Mouse (Mus musculus): Measurements from ENCODE around the gene Med19. TPM values are rescaled to one million over a fixed set of nuclear protein-coding genes. Genes with fewer than 3 reads are reported as not detected.

Gene Med19
- polyA plus RNA-seq, 1 experiment, result 23.6 TPM

- Histone ChIP-seq H3K4me1 (ENCODE audit: control insufficient read depth, insufficient read depth, low read length) (no peaks in the 10 kb centered on the region), H3K4me3 (replicated peaks; ENCODE audit: control insufficient read depth, low read depth, low read length) (no peak overlapping the region), H3K27ac (ENCODE audit: control insufficient read depth, insufficient read depth, low read depth, low read length, poor library complexity) (no peak overlapping the region)
- TF ChIP-seq CTCF (IDR thresholded peaks at IDR 0.05; ENCODE audit: control insufficient read depth, insufficient read depth, low read length) (no peak), POLR2A (IDR thresholded peaks at IDR 0.05; ENCODE audit: borderline replicate concordance, control insufficient read depth, low read depth, low read length) (no peak)
- 84% methylated on average over 5 of the region's 5 CpGs for WGBS
Observed at GRCm38 (mm10) chr2:84704329-84704728, 26.1 kb downstream of the Med19 start.

- Histone ChIP-seq H3K4me3 (replicated peaks; ENCODE audit: control insufficient read depth, low read depth, low read length) (no peak overlapping the region), H3K4me1 (ENCODE audit: control insufficient read depth, insufficient read depth, low read length) (no peaks in the 10 kb centered on the region), H3K27ac (ENCODE audit: control insufficient read depth, insufficient read depth, low read depth, low read length, poor library complexity) (no peak overlapping the region)
- no peak for TF ChIP-seq POLR2A (IDR thresholded peaks at IDR 0.05; ENCODE audit: borderline replicate concordance, control insufficient read depth, low read depth, low read length)
- no peak for TF ChIP-seq CTCF (IDR thresholded peaks at IDR 0.05; ENCODE audit: control insufficient read depth, insufficient read depth, low read length)
- 77% methylated on average over 1 of the region's 1 CpGs for WGBS
Observed at GRCm38 (mm10) chr2:84705295-84705694, 27.1 kb downstream of the Med19 start.

GRCm38 (mm10) chr2:84707523-84707922 is 29.3 kb downstream of the Med19 start:
- 78% methylated on average over 1 of the region's 1 CpGs for whole genome bisulfite sequencing
- Histone ChIP-seq H3K27ac (ENCODE audit: control insufficient read depth, insufficient read depth, low read depth, low read length, poor library complexity) (no peak overlapping the region), H3K4me1 (ENCODE audit: control insufficient read depth, insufficient read depth, low read length) (no peaks in the 10 kb centered on the region), H3K4me3 (replicated peaks; ENCODE audit: control insufficient read depth, low read depth, low read length) (no peak overlapping the region)
- TF ChIP-seq POLR2A (IDR thresholded peaks at IDR 0.05; ENCODE audit: borderline replicate concordance, control insufficient read depth, low read depth, low read length) (no peak), CTCF (IDR thresholded peaks at IDR 0.05; ENCODE audit: control insufficient read depth, insufficient read depth, low read length) (no peak)

GRCm38 (mm10) chr2:84711898-84712297 is 33.7 kb downstream of the Med19 start:
- no peak overlapping the region for H3K4me3 ChIP-seq (replicated peaks; ENCODE audit: control insufficient read depth, low read depth, low read length)
- H3K4me1 ChIP-seq (ENCODE audit: control insufficient read depth, insufficient read depth, low read length), result no peaks in the 10 kb centered on the region; the same call in 1 of the 2 replicates
- 84% methylated on average over 2 of the region's 2 CpGs for WGBS
- no peak overlapping the region for H3K27ac ChIP-seq (ENCODE audit: control insufficient read depth, insufficient read depth, low read depth, low read length, poor library complexity)
- TF ChIP-seq CTCF (IDR thresholded peaks at IDR 0.05; ENCODE audit: control insufficient read depth, insufficient read depth, low read length), result no peak
- no peak for TF ChIP-seq POLR2A (IDR thresholded peaks at IDR 0.05; ENCODE audit: borderline replicate concordance, control insufficient read depth, low read depth, low read length)

- no peak for TF ChIP-seq POLR2A (IDR thresholded peaks at IDR 0.05; ENCODE audit: borderline replicate concordance, control insufficient read depth, low read depth, low read length)
- TF ChIP-seq CTCF (IDR thresholded peaks at IDR 0.05; ENCODE audit: control insufficient read depth, insufficient read depth, low read length), result no peak
- H3K4me3 ChIP-seq (replicated peaks; ENCODE audit: control insufficient read depth, low read depth, low read length), result peak overlapping the region; percentile 97
- no peaks in the 10 kb centered on the region; the same call in 1 of the 2 replicates for H3K4me1 ChIP-seq (ENCODE audit: control insufficient read depth, insufficient read depth, low read length)
- WGBS, result under 1% methylated on average over 26 of the region's 26 CpGs
- H3K27ac ChIP-seq (ENCODE audit: control insufficient read depth, insufficient read depth, low read depth, low read length, poor library complexity), result peak overlapping the region; percentile 99
Observed at GRCm38 (mm10) chr2:84714422-84714810, 36.2 kb downstream of the Med19 start.

DNA sequence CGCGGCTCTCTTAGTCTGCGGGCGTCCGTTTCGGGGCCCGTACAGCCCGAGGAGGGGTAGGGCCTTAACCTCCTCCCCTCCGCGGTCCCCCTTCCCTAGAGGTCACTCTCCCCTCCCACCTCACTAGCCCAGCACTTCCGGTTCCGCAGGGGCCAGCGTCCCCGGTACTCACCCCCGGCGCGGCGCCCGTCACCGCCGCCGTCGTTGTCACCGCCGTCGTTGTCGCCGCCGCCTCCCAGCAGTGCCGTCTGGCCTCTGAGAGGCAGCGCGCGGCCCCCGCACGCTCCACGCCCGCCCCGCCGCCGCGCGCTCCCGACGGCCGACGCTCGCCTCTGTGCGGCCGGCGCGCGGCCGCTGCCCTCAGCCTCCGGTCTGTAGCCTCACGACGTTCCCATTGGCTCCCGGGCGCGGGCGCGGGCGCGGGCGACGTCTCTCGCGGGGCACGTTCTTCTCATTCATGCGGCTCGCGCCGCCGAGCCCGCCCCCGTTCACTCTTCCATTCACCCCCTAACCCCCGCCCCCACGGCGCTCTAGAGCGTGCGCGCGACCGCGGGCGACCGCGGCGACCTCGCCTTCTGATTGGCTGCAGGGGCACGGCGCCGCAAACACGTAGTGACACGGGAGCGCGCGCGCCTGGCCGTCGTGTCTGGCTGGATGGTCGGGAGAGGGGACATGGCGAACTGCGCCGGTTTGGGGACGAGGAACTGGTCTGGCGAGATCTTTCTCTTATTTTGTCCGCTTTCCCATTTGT is 36.8 kb downstream of the Med19 start, which contains the start of gene Zdhhc5:
Gene Zdhhc5 (minus strand): TSS at position 370 of the 751 bp plus-strand sequence.
- WGBS, result under 1% methylated on average over 107 of the region's 107 CpGs
- H3K27ac ChIP-seq (ENCODE audit: control insufficient read depth, insufficient read depth, low read depth, low read length, poor library complexity), result peak within 1 kb of the TSS; percentile 99
- no peak for TF ChIP-seq CTCF (IDR thresholded peaks at IDR 0.05; ENCODE audit: control insufficient read depth, insufficient read depth, low read length)
- peak; percentile 90 for TF ChIP-seq POLR2A (IDR thresholded peaks at IDR 0.05; ENCODE audit: borderline replicate concordance, control insufficient read depth, low read depth, low read length)
- no peaks in the 10 kb centered on the region; the same call in 1 of the 2 replicates for H3K4me1 ChIP-seq (ENCODE audit: control insufficient read depth, insufficient read depth, low read length)
- peak within 1 kb of the TSS; percentile 97 for H3K4me3 ChIP-seq (replicated peaks; ENCODE audit: control insufficient read depth, low read depth, low read length)

DNA sequence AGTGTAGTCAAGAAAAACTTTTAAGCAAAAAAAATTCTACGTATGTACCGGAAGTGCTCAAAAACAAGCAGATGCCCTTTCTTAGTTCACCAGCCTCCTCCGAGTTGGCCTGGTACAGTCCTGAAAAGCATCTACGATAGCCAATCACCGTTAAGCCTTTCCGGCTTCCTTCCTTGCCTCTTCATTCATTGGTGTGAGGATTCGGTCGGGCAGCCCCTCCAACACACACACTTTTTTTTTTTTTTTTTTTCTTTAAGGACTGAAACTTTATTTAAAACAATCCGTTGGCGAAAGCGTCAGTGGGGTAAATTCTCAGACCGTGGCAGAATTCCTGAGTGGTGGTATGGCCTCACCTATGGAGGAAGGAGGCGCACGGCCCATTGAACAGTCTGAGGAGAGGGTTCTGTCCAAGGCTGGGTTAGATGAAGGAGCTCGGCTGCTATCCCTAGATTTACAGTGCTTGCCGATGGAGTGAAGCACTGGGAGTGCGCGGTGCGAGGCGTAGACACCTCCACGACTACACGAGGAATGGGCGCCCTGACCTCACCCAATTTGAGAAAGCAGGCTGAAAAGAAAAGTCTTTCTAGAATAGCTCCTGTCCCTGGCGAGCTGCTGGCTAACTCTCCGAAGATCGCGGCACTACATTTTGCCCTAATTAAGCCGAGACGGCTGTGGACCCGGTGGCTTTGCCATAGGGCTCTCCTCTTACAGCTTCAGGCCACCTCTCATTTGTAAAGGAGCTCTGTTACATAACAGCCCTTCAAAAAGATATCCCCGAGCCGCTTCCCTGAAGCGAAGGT is 37.6 kb downstream of the Med19 start:
- no peaks in the 10 kb centered on the region; the same call in 1 of the 2 replicates for H3K4me1 ChIP-seq (ENCODE audit: control insufficient read depth, insufficient read depth, low read length)
- peak; percentile 65 for TF ChIP-seq POLR2A (IDR thresholded peaks at IDR 0.05; ENCODE audit: borderline replicate concordance, control insufficient read depth, low read depth, low read length)
- no peak for TF ChIP-seq CTCF (IDR thresholded peaks at IDR 0.05; ENCODE audit: control insufficient read depth, insufficient read depth, low read length)
- WGBS, result under 1% methylated on average over 33 of the region's 33 CpGs
- peak overlapping the region; percentile 99 for H3K27ac ChIP-seq (ENCODE audit: control insufficient read depth, insufficient read depth, low read depth, low read length, poor library complexity)
- peak overlapping the region; percentile 95 for H3K4me3 ChIP-seq (replicated peaks; ENCODE audit: control insufficient read depth, low read depth, low read length)
